Mouse (Mus musculus) testis, postnatal 10 days (tissue): ENCODE measurements around the gene Cntnap4.
"Not testable (repeated sequence)": the region's sequence is repeated elsewhere in the genome, so short reads cannot be mapped to it uniquely, and the experiment has no call there.

Source experiments
- DNase-seq: peaks from one replicate; pipeline ENCODE4 v3.0.0; 2021; ENCODE audit warnings: low spot score

Cntnap4 gene

DNA sequence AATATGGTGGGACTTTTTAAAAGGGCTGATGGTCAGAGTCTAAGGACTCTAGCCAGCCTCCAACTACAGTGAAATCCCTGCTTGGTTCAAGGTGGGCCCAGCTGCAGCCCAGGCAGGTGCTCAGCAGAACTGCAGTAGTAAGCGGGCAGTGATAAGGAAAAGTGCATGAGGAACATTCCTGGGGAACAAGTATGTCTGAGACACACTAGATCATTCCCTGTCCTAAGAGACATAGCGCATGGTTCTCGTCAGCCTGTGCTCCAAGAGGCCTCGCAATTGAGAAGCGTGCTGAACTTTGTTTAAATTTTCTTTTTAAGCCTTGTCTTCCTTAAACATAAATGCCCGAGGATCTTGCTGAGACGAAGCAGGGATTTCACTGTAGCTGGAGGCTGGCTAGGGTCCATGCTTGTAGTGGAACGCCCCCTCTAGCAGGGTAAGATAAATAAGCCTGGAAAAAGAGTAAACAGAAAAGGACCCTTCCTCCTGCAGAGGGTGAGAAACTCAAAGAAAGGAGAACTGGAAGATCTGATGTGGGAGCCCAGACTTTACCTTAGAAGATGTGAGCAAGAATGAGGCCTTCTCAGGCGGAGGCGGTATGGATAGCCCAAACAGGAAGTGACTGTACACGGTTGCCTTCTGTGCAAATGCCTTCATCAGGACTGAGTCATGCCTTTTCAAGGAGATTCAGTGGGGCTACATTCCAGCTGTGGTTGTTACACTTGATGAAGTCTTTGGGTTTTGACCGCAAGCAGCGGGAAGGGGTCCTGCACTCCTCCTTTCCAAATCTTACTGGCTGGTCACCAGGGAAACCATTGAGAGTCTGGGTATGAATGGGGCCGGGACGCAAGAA lies 161.0 kb downstream of the Cntnap4 start:
- DNase-seq = no peak

DNA sequence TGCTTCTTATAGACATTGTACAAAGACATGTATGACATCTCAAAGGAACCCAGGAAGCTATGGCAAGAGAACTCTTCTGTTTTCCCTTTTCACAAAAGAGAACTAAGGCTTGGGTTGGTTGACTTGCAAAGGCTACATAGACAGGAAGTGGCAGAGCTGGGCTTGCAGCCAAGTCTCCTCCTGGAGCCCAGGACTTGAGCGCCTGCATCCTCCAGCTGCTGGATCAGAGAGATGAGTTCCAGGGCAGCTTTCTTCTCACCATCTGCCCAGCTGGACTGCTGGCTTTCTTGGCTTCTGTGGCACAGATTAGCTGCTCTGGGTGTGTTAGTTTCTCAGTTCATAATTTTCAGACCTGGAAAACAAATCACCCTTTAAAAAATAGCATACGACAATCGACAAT lies 165.7 kb downstream of the Cntnap4 start:
- no peak for DNase-seq

DNA sequence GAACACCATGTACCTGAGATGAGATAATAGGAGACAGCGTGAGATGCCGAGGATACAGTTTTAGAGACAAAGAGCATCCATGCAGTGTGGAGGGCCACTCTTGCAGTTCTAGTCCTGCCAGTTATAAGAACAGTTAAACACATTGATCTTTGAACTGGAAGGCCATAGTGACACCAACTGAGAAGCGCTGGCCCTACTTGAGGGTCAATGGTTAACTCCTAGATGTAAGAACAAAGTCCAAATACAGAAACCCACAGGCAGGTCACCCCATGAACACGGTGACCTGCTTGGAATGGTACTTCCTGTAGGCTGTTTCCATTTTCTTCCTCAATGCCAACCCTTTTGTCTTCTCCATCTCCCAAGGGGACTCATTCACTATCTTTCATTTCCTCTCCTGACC lies 173.5 kb downstream of the Cntnap4 start:
- no peak for DNase-seq

DNA sequence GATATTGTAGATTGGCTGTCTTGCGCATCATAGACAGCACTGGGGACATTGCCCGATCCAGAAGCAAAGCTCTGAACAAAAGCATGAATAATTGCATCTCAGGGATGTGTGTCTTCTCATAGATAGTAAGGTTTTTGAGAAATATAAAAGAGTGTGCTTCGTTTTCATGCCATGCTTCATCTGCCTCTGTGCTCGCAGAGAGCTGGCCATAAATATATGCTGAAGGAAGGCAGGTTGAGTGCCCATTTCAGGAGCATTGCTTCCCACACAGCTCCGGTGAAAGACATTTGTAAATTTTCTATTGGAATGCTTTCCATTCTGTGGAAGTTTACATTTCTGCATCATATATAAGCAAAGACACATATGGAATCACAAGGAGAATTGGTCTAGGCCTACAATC lies 177.5 kb downstream of the Cntnap4 start:
- no peak for DNase-seq

DNA sequence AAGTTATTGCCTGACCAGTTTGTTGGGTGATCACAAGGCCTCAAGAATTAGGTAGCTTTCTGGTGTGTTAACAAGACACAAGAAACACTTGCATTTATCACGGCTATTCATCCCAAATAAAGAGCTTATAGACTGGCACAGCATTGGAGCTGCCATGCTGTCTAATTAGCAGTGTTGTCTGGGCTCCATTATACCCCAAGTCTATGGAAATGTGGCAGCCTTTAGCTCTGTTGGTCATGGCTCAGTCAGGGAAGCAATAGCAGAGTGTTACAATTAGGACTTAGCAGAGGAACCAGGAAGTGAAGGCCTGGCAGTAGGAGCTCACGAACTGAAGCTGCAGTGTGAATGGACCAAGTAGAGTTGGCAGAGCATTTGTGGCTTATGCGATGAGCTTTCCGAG lies 185.3 kb downstream of the Cntnap4 start:
- no peak for DNase-seq

DNA sequence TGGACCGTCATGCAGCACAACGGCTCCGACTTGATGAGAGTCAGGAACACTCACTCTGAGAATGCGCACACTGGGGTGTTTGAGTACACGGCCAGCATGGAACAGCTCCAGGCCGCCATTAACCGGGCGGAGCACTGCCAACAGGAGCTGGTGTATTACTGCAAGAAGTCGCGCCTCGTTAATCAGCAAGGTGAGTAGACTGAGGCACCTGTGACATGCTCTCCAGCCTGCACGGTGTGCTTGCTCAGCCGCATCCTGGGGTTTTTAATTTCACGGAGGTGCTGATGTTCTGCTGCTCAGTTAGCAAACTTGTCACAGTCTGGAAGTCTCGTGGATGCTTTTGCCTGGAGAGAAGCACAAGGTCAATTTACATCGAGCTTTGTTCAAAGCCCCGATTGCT lies 233.2 kb downstream of the Cntnap4 start:
- DNase-seq = no peak

DNA sequence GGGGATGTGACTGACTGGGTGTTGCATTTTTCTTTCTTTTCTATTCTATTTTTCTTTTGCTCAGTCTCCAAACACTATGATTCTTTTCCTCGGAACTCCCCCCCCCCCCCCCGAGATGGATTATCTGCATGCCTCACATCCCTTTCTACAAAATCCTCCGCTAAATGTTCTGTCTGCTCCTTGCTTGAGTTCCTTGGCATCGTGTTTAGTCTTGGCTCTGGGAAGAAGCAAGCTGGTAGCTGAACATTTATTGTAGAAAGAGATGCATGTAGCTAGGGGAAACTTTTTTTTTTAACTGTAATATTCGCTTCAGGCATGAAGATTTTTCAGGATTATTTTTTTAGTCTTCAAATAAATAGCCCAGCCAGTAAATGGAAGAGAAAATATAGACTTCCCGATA lies 239.5 kb downstream of the Cntnap4 start:
- no peak for DNase-seq

DNA sequence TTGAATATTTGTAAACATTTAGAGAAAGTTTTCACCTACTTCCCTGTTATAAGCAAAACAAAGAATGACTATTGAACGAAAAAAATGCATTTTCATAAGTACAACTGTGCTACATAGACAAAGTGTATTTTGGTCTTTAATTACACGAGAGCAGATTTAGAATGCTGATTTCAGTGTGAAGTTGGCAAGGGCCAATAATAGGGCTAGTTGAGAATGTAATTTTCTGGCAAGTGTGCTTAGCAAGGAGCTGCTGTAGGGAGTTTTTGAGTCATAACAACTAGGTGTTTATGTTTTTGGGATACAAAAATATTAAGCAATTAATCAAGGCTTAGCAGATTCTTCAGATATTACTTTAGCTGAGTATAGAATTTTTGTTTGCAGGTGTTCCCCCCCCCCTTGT lies 271.2 kb downstream of the Cntnap4 start:
- no peak for DNase-seq

DNA sequence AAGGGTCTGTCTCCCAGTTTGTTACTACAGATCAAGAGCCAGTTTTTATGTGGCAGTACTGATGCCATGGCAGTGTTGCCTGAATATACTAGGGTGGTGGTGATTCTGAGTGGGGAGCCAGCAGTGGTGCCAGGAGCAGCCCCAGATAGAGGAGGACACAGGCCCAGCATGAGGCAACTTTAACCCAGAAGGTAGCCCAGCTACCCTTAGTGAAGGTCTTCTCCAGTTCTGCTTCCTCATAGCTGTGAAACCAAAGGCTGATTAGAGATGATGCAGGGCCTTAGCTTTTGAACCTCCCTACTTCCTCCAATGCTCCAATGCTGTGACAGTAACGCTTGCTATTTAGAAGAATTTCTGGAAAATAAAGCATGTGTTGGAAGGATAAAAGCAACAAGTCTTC lies 279.7 kb downstream of the Cntnap4 start:
- not testable (repeated sequence) for DNase-seq

DNA sequence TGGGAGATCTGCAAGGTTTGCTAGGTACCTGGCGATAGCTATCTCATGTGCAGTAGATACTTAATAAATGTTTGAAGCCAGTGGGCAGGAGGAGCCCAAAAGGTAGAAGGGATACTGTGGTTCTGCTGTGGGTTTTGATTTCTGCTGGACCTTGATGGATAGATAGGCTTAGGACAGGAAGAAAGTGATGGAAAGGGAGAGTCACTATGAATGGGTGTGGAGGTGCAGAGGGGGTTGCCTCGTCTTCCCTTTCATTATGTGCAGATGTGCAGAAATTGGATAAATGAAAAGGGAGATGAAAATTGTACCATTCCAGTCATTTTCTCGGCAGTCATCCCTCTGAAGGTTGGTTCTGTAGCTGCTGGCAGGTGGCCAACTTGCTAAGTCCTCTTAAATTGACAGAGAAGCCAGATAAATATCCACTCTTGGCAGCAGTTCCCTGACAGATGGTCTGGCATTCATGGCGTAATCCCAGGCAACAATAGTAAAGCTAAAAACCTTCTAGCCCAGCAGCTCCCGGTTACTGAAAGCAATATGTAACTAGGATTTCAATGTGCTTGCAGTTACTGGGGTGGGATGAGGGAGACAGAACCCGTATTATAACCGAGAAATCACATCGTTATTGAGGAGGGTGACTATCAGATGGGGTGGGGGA lies 336.7 kb downstream of the Cntnap4 start:
- DNase-seq = peak; percentile 44

DNA sequence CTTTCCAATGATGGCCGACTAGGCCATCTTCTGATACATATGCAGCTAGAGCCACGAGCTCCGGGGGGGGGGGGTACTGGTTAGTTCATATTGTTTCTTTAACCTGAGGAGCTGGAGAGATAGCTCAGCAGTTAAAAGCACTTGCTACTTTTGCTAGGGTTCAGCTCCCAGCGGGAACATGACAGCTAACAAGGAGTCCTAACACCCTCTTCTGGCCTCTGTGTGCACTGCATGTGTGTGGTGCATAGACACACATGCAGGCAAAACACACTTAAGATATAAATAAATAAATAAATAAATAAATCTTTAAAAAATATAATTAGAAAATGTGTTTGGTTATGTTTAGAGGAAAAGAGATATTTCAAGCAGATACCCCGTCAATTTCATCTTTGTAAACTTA lies 339.7 kb downstream of the Cntnap4 start:
- DNase-seq = no peak

DNA sequence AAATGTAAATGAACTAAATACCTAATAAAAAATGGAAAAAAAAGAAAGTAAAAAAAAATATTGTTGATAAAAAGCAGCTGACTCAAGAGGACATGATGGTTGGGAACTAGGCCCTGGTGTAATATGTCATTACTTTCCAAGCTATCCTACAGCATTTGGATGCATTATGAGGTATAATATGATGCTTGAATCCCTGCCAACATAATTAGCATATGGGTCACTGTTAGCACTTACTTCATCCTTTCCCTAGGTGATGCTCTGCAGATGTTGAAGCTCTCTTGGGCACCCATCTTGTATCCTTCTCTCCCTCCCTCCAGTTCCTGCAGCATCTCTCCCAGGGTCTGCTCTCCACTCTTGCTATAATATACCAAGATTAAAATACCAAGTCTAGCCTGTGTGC lies 341.6 kb downstream of the Cntnap4 start:
- DNase-seq = no peak

DNA sequence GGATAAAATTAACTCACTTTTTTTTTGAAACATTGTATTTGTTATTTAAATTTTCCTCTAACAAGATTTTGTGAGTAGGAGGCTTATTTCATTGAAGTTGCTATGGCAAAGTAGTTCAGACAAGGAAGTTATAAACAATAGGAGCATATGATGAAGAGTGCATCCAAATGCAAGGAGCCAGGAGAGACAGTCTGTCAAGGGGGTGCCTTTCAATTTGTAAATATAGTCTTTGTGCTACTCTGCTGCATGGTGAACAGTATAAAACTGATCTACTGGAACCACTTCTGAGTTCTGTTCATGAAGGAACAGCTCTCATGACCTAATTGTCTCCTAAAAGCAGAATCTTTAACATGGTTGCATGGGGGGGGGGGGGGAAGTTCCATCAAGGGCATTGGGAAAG lies 352.3 kb downstream of the Cntnap4 start:
- no peak for DNase-seq

DNA sequence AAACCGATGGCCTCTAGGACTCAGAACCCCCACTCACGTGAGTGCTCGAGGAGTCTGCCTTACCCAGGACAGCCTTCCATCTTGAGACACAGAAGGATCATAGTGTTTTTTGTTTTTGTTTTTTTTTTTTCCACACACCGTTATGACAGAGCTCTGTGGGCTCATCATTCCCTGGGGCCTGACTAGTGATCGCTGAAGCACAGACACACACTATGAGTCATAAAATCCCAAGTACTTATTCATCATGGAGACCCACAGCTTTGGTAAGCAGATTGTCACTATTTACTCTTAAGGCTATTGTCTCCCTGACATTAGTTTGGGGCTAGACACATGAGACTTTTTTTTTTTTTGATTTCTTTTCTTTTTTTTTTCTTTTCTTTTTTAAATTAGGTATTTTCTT lies 352.9 kb downstream of the Cntnap4 start:
- no peak for DNase-seq
